ENCODE assay signal across 14 mouse cellular contexts in the genomic region with DNA sequence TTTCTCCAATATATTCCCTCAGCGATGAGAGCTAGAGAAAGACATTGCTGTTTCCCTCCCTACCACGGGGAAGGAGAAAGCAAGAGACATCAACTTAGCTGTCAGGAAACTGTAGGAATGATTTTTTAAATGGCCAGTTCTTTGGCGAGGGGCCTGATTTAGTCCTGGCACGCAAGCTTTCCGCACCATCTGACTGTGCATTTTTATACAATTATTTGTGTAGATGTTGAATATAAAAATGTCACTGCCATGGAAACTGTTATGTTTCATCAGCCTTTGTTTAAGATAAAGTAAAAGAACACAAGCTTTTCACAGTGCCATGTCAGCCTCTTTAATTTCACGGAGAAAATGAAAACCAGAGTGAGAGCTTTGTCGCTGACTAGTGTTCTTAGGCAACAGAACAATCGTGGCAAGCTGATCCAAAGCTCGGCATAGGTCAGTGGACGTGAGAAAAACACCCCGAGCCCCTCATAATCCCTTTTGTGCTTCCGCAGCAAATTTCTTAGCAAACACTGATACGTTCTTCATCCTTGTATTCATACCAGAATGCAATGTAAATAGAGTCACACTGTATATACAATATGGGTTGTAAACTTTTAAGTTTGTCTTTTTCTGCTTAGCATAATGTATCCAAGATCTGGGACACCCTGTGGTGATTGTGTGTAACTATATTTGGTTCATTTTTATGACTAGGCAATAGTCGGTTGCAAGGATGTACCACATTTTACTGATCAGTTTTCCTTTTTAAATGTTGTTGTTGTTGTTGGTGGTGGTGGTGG.
DNase-seq lines count a peak whose midpoint lies in the region; ATAC-seq and TF ChIP-seq lines count a peak whose summit lies in the region.
"Had no signal": no experiment of that assay in that cellular context is flagged by ENCODE, and none has a peak within 500 bp of the region (broad histone marks: within the 10 kb centered on the region; RNA-seq: fewer than 3 reads in every experiment).

No protein-coding gene starts in this region.

- peak; percentile 37 to 38 for DNase-seq in cerebellum, postnatal 10 days
- DNase-seq in cerebellum, adult 11 months = no peak
- DNase-seq in layer of hippocampus, adult 11-12 months (ENCODE audit: low spot score) = peak; percentile 12
- no peak for DNase-seq in layer of hippocampus, postnatal 25 days (ENCODE audit: extremely low spot score in 1 of 2, low spot score in 1 of 2)
- peak; percentile 12 for DNase-seq in midbrain, postnatal 0 days (ENCODE audit: low spot score)
- DNase-seq in embryo, embryonic 10.5 days (ENCODE audit: low spot score) = no peak
- no peak for DNase-seq in neural tube, embryonic 10.5 days (ENCODE audit: extremely low spot score, low spot score)
- DNase-seq: adrenal gland, postnatal 36 days; cerebellum, adult 2 months; heart, adult 2 months; kidney, adult 2 months had no signal

- no peak overlapping the region for H3K4me2 ChIP-seq in embryonic facial prominence, embryonic 15.5 days (replicated peaks)
- H3K4me2 ChIP-seq in midbrain, postnatal 0 days (ENCODE audit: low read depth, low read length, poor library complexity, severe bottlenecking) = peak overlapping the region; percentile 15; the same call in 1 of the 2 replicates
- H3K4me2 ChIP-seq: liver, embryonic 15.5 days; neural tube, embryonic 12.5 days had no signal

- H3K9ac ChIP-seq in embryonic facial prominence, embryonic 15.5 days = no peak overlapping the region
- H3K9ac ChIP-seq in midbrain, postnatal 0 days (replicated peaks; ENCODE audit: low read length, poor library complexity, severe bottlenecking) = no peak overlapping the region
- H3K9ac ChIP-seq: liver, embryonic 15.5 days; neural tube, embryonic 12.5 days had no signal

- peak; percentile 35 for TF ChIP-seq CTCF in midbrain, postnatal 0 days (IDR thresholded peaks at IDR 0.05)

- 0 out of 2 replicates have a peak overlapping the region, but pooled peaks have one; percentile 30 for H3K27ac ChIP-seq in embryonic facial prominence, embryonic 15.5 days (replicated peaks)
- no peak overlapping the region for H3K27ac ChIP-seq in midbrain, postnatal 0 days (ENCODE audit: low read depth, low read length)
- H3K27ac ChIP-seq: heart, adult 2 months; liver, embryonic 15.5 days; neural tube, embryonic 12.5 days had no signal

- no peaks in the 10 kb centered on the region for H3K27me3 ChIP-seq in embryonic facial prominence, embryonic 15.5 days
- no peaks in the 10 kb centered on the region for H3K27me3 ChIP-seq in midbrain, postnatal 0 days (ENCODE audit: insufficient read depth, low read length)
- H3K27me3 ChIP-seq: liver, embryonic 15.5 days; neural tube, embryonic 12.5 days had no signal

- H3K9me3 ChIP-seq in embryonic facial prominence, embryonic 15.5 days (replicated peaks) = no peaks in the 10 kb centered on the region
- no peaks in the 10 kb centered on the region for H3K9me3 ChIP-seq in midbrain, postnatal 0 days (ENCODE audit: low read length)
- H3K9me3 ChIP-seq: liver, embryonic 15.5 days; neural tube, embryonic 12.5 days had no signal

- no peaks in the 10 kb centered on the region for H3K4me1 ChIP-seq in embryonic facial prominence, embryonic 15.5 days
- H3K4me1 ChIP-seq in midbrain, postnatal 0 days (ENCODE audit: insufficient read depth, low read length) = no peaks in the 10 kb centered on the region
- H3K4me1 ChIP-seq: liver, embryonic 15.5 days; neural tube, embryonic 12.5 days had no signal

- no peak for ATAC-seq in embryonic facial prominence, embryonic 15.5 days (ENCODE audit: insufficient number of reproducible peaks, low FRiP score, low TSS enrichment, low read depth)
- ATAC-seq in midbrain, postnatal 0 days (ENCODE audit: low FRiP score) = peak; percentile 27; the same call in 1 of the 2 replicates

- 51% methylated on average over 14 of the region's 14 CpGs for WGBS in embryonic facial prominence, embryonic 15.5 days
- WGBS in midbrain, postnatal 0 days = 25% methylated on average over 14 of the region's 14 CpGs

- H3K36me3 ChIP-seq in embryonic facial prominence, embryonic 15.5 days = no peaks in the 10 kb centered on the region
- H3K36me3 ChIP-seq in midbrain, postnatal 0 days (ENCODE audit: insufficient read depth, low read length) = no peaks in the 10 kb centered on the region
- H3K36me3 ChIP-seq: liver, embryonic 15.5 days; neural tube, embryonic 12.5 days had no signal

- H3K4me3 ChIP-seq in embryonic facial prominence, embryonic 15.5 days (replicated peaks) = no peak overlapping the region
- no peak overlapping the region for H3K4me3 ChIP-seq in midbrain, postnatal 0 days (ENCODE audit: low read depth, low read length)
- H3K4me3 ChIP-seq: heart, adult 2 months; liver, embryonic 15.5 days; neural tube, embryonic 12.5 days had no signal

Comparison
In these comparisons a context has a peak if more than half of its experiments do, and no peak if none do; other contexts are left out.
1. DNase-seq: peak in cerebellum, postnatal 10 days (2 of 2), layer of hippocampus, adult 11-12 months (single experiment) and midbrain, postnatal 0 days (single experiment); none in cerebellum, adult 11 months (single experiment), layer of hippocampus, postnatal 25 days (0 of 2), embryo, embryonic 10.5 days (single experiment) and neural tube, embryonic 10.5 days (single experiment).